Mouse (Mus musculus): ENCODE measurements around the gene Defb30. TPM values are rescaled to one million over a fixed set of nuclear protein-coding genes. Genes with fewer than 3 reads are reported as not detected.

The Defb30 gene
- polyA plus RNA-seq, 1 experiment from 2014 or later, result not detected

DNA sequence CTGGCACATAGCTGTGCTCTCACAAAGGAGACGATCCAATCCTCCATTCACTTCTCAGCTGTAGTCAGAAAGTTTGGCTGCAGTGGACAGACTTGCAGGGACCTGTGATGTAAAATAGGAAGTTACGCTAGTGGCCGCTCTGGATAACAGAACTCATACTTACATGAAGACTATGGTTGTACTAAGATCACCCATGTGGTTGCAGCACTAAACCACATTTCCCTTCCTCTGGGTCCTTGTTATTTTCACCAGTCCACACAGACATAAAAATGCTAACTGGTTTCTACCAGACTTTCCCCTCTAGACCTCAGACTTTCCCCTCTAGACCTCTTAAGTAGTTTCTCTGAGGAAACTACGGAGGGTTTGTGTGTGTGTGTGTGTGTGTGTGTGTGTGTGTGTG, 50.8 kb downstream of the Defb30 start:
- H3K27ac ChIP-seq, result no peak overlapping the region
- TF ChIP-seq CTCF (IDR thresholded peaks at IDR 0.05; ENCODE audit: low read depth), result no peak
- no peaks in the 10 kb centered on the region for H3K36me3 ChIP-seq (ENCODE audit: insufficient read depth, low read length)
- H3K9ac ChIP-seq (ENCODE audit: low read depth, low read length), result no peak overlapping the region
- H3K4me2 ChIP-seq (ENCODE audit: low read length), result no peak overlapping the region
- H3K27me3 ChIP-seq (ENCODE audit: insufficient read depth, low read length), result no peaks in the 10 kb centered on the region
- DNase-seq (ENCODE audit: low spot score), result no peak
- no peaks in the 10 kb centered on the region for H3K4me1 ChIP-seq (replicated peaks; ENCODE audit: insufficient read depth, low read length)
- no peak for ATAC-seq (replicated peaks; ENCODE audit: low FRiP score, low read depth)
- H3K4me3 ChIP-seq (replicated peaks; ENCODE audit: low read depth, low read length), result no peak overlapping the region
- WGBS, result 86% methylated on average over 4 of the region's 4 CpGs
- no peaks in the 10 kb centered on the region for H3K9me3 ChIP-seq (replicated peaks; ENCODE audit: low read length)

- ATAC-seq (replicated peaks; ENCODE audit: low FRiP score, low read depth), result no peak
- WGBS, result 51% methylated on average over 8 of the region's 8 CpGs
- H3K36me3 ChIP-seq (ENCODE audit: insufficient read depth, low read length), result no peaks in the 10 kb centered on the region
These were observed 52.0 kb downstream of the Defb30 start, which contains the start of gene Defb47 for GRCm38 (mm10) chr14:62997777-62998176. Defb47 (plus strand) TSS chr14:62998077.

DNA sequence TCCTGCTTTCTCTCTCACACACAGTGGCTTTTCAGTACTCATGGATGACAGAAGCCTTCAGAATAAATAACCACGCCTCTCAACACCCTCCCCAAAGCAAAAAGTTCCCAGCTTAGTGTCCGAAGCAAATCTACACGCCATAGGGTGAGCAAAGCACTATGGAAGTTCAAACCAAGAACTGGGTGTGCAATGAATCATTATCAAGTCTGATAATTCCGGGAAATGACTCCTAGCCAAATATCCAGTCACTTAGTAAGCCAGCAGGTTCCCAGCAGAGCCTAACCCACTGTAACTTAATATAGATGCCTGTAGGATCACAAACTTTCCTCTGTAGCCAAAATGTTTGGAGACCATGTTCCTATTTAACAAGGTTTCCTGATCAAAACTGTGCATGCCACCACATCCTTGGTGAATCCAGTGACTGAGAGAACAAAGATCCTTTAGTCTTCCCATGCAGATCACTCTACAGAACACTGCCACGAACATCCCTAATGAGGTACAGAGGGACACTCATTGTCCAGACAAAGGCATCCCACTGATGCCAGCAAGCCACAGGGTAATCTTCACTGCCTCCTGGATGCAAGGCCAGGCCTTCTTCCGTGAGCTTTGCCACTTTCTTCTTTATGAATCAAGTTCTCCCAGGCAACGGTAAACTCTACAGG, 57.8 kb downstream of the Defb30 start:
- no peaks in the 10 kb centered on the region for H3K9me3 ChIP-seq (replicated peaks; ENCODE audit: low read length)
- H3K4me3 ChIP-seq (replicated peaks; ENCODE audit: low read depth, low read length), result no peak overlapping the region
- H3K27me3 ChIP-seq (ENCODE audit: insufficient read depth, low read length), result no peaks in the 10 kb centered on the region
- no peak for TF ChIP-seq CTCF (IDR thresholded peaks at IDR 0.05; ENCODE audit: low read depth)
- no peaks in the 10 kb centered on the region for H3K36me3 ChIP-seq (ENCODE audit: insufficient read depth, low read length)
- no peaks in the 10 kb centered on the region for H3K4me1 ChIP-seq (replicated peaks; ENCODE audit: insufficient read depth, low read length)
- no peak overlapping the region for H3K27ac ChIP-seq
- 78% methylated on average over 7 of the region's 7 CpGs for WGBS
- no peak overlapping the region for H3K9ac ChIP-seq (ENCODE audit: low read depth, low read length)
- H3K4me2 ChIP-seq (ENCODE audit: low read length), result no peak overlapping the region
- ATAC-seq (replicated peaks; ENCODE audit: low FRiP score, low read depth) (no peak), DNase-seq (ENCODE audit: low spot score) (no peak)

More at GRCm38 (mm10) chr14:62997777-62998176, 52.0 kb downstream of the Defb30 start, which contains the start of gene Defb47:
- Histone ChIP-seq H3K27ac (no peak within 1 kb of the TSS), H3K9me3 (replicated peaks; ENCODE audit: low read length) (no peaks in the 10 kb centered on the region), H3K4me1 (replicated peaks; ENCODE audit: insufficient read depth, low read length) (no peaks in the 10 kb centered on the region), H3K4me2 (ENCODE audit: low read length) (no peak within 1 kb of the TSS), H3K9ac (ENCODE audit: low read depth, low read length) (no peak within 1 kb of the TSS), H3K27me3 (ENCODE audit: insufficient read depth, low read length) (no peaks in the 10 kb centered on the region), H3K4me3 (replicated peaks; ENCODE audit: low read depth, low read length) (no peak within 1 kb of the TSS)
- no peak for DNase-seq (ENCODE audit: low spot score)
- no peak for TF ChIP-seq CTCF (IDR thresholded peaks at IDR 0.05; ENCODE audit: low read depth)

DNA sequence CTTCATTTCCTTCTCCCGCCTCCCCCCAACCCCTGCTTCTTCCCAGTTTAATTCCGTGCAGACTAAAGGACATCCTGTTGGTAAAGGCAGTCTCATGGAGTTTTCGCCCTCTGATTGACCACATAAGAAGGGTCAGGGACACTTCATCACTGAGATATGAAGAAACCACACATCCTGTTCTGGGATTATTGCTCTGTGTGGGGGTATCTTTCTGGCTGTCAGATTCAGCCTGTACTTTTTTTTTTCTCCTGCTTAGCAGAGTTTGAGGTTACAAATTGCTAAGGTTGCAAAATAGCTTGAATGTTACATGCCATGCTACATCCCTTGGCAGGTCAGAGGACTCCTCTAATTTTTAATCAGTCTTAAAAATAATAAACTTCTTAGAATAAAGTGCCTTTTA, 58.5 kb downstream of the Defb30 start:
- no peak for TF ChIP-seq CTCF (IDR thresholded peaks at IDR 0.05; ENCODE audit: low read depth)
- no peaks in the 10 kb centered on the region for H3K9me3 ChIP-seq (replicated peaks; ENCODE audit: low read length)
- no peak overlapping the region for H3K27ac ChIP-seq
- peak; percentile 19 for DNase-seq (ENCODE audit: low spot score)
- 43% methylated on average over 3 of the region's 3 CpGs for WGBS
- H3K4me3 ChIP-seq (replicated peaks; ENCODE audit: low read depth, low read length), result no peak overlapping the region
- H3K9ac ChIP-seq (ENCODE audit: low read depth, low read length), result no peak overlapping the region
- H3K4me2 ChIP-seq (ENCODE audit: low read length), result no peak overlapping the region
- H3K27me3 ChIP-seq (ENCODE audit: insufficient read depth, low read length), result no peaks in the 10 kb centered on the region
- no peaks in the 10 kb centered on the region for H3K36me3 ChIP-seq (ENCODE audit: insufficient read depth, low read length)
- no peak for ATAC-seq (replicated peaks; ENCODE audit: low FRiP score, low read depth)
- no peaks in the 10 kb centered on the region for H3K4me1 ChIP-seq (replicated peaks; ENCODE audit: insufficient read depth, low read length)

GRCm38 (mm10) chr14:62984410-62984809, 65.3 kb downstream of the Defb30 start, which contains the start of gene Defb48:
Defb48 (minus strand) TSS chr14:62984510.
- no peaks in the 10 kb centered on the region for H3K9me3 ChIP-seq (replicated peaks; ENCODE audit: low read length)
- DNase-seq (ENCODE audit: low spot score) (no peak), ATAC-seq (replicated peaks; ENCODE audit: low FRiP score, low read depth) (no peak)
- H3K27me3 ChIP-seq (ENCODE audit: insufficient read depth, low read length), result no peaks in the 10 kb centered on the region
- H3K4me2 ChIP-seq (ENCODE audit: low read length), result no peak within 1 kb of the TSS
- TF ChIP-seq CTCF (IDR thresholded peaks at IDR 0.05; ENCODE audit: low read depth), result no peak
- 63% methylated on average over 1 of the region's 1 CpGs for WGBS
- H3K27ac ChIP-seq, result no peak within 1 kb of the TSS
- no peaks in the 10 kb centered on the region for H3K4me1 ChIP-seq (replicated peaks; ENCODE audit: insufficient read depth, low read length)
- H3K36me3 ChIP-seq (ENCODE audit: insufficient read depth, low read length), result no peaks in the 10 kb centered on the region
- no peak within 1 kb of the TSS for H3K4me3 ChIP-seq (replicated peaks; ENCODE audit: low read depth, low read length)
- no peak within 1 kb of the TSS for H3K9ac ChIP-seq (ENCODE audit: low read depth, low read length)

Other genes starting within 250 kb of the Defb30 start
- 3.9 and 4.6 TPM in 2 replicates for gene Wdfy2, start 212.3 kb downstream of the Defb30 start, polyA plus RNA-seq (2015; fragmentation: Nextera tagmentation; extraction: Ambion mirVana)
- gene Defb48, start 65.5 kb downstream of the Defb30 start, polyA plus RNA-seq (2015; fragmentation: Nextera tagmentation; extraction: Ambion mirVana), result not detected in 2 replicates
- gene Defb47, start 51.9 kb downstream of the Defb30 start, polyA plus RNA-seq (2015; fragmentation: Nextera tagmentation; extraction: Ambion mirVana), result not detected in 2 replicates
- not detected in 2 replicates for gene Defb43, start 38.2 kb downstream of the Defb30 start, polyA plus RNA-seq (2015; fragmentation: Nextera tagmentation; extraction: Ambion mirVana)
- 15.1 and 23.5 TPM in 2 replicates for gene Defb42, start 3.0 kb downstream of the Defb30 start, polyA plus RNA-seq (2015; fragmentation: Nextera tagmentation; extraction: Ambion mirVana)

All from kidney, postnatal 0 days (tissue).